Mouse (Mus musculus): Measurements from ENCODE around the gene Hoxd8.

The Hoxd8 gene

GRCm38 (mm10) chr2:74734996-74735811, 30.8 kb downstream of the Hoxd8 start:
- in situ Hi-C loops (cut with MboI; ENCODE audit: low pct_unique_long_range_greater_than_20kb in 1 of 2, low sequenced_read_pairs in 2 of 2, unreplicated experiment in 1 of 2) = loop anchor here in 1 of 2 experiments (5.0 to 10.0 kb wide), 2 partner anchors 33 to 50 kb away; partner anchors contain the start of gene Hoxd8

- in situ Hi-C loops (cut with MboI; ENCODE audit: low pct_unique_long_range_greater_than_20kb in 1 of 2, low sequenced_read_pairs in 2 of 2, unreplicated experiment in 1 of 2) = loop anchor here in 1 of 2 experiments (5.0 to 10.0 kb wide), 2 partner anchors 34 to 51 kb away; partner anchors contain the start of gene Hoxd8
These were observed 31.7 kb downstream of the Hoxd8 start for GRCm38 (mm10) chr2:74735851-74736687.

- in situ Hi-C loops (cut with MboI; ENCODE audit: low pct_unique_long_range_greater_than_20kb in 1 of 2, low sequenced_read_pairs in 2 of 2, unreplicated experiment in 1 of 2) = loop anchor here in 1 of 2 experiments (5.0 to 10.0 kb wide), 2 partner anchors 35 to 52 kb away; partner anchors contain the start of gene Hoxd8
These were observed 32.5 kb downstream of the Hoxd8 start for GRCm38 (mm10) chr2:74736688-74737577.

GRCm38 (mm10) chr2:74737578-74738070, 33.2 kb downstream of the Hoxd8 start:
- in situ Hi-C loops (cut with MboI; ENCODE audit: low pct_unique_long_range_greater_than_20kb in 1 of 2, low sequenced_read_pairs in 2 of 2, unreplicated experiment in 1 of 2) = loop anchor here in 1 of 2 experiments (5.0 to 10.0 kb wide), 2 partner anchors 35 to 53 kb away; partner anchors contain the start of gene Hoxd8

- in situ Hi-C loops (cut with MboI; ENCODE audit: low pct_unique_long_range_greater_than_20kb in 1 of 2, low sequenced_read_pairs in 2 of 2, unreplicated experiment in 1 of 2) = loop anchor here in 1 of 2 experiments (5.0 to 10.0 kb wide), 2 partner anchors 37 to 54 kb away; partner anchors contain the start of gene Hoxd8
These were observed 34.4 kb downstream of the Hoxd8 start for GRCm38 (mm10) chr2:74738623-74739475.

- in situ Hi-C loops (cut with MboI; ENCODE audit: low pct_unique_long_range_greater_than_20kb in 1 of 2, low sequenced_read_pairs in 2 of 2, unreplicated experiment in 1 of 2) = loop anchor here in 1 of 2 experiments (5.0 to 10.0 kb wide), 2 partner anchors 37 to 55 kb away; partner anchors contain the start of gene Hoxd8
These were observed 35.0 kb downstream of the Hoxd8 start for GRCm38 (mm10) chr2:74739476-74739800.

GRCm38 (mm10) chr2:74739869-74740268, 35.5 kb downstream of the Hoxd8 start:
- in situ Hi-C loops (cut with MboI; ENCODE audit: low pct_unique_long_range_greater_than_20kb in 1 of 2, low sequenced_read_pairs in 2 of 2, unreplicated experiment in 1 of 2) = loop anchor here in 1 of 2 experiments (5.0 to 10.0 kb wide), 2 partner anchors 38 to 55 kb away; partner anchors contain the start of gene Hoxd8

GRCm38 (mm10) chr2:74740311-74741091, 36.1 kb downstream of the Hoxd8 start:
- in situ Hi-C loops (cut with MboI; ENCODE audit: low pct_unique_long_range_greater_than_20kb in 1 of 2, low sequenced_read_pairs in 2 of 2, unreplicated experiment in 1 of 2) = no loop called here

- in situ Hi-C loops (cut with MboI; ENCODE audit: low pct_unique_long_range_greater_than_20kb in 1 of 2, low sequenced_read_pairs in 2 of 2, unreplicated experiment in 1 of 2) = no loop called here
These were observed 37.0 kb downstream of the Hoxd8 start for GRCm38 (mm10) chr2:74741252-74741978.

- in situ Hi-C loops (cut with MboI; ENCODE audit: low pct_unique_long_range_greater_than_20kb in 1 of 2, low sequenced_read_pairs in 2 of 2, unreplicated experiment in 1 of 2) = no loop called here
These were observed 37.5 kb downstream of the Hoxd8 start for GRCm38 (mm10) chr2:74741979-74742277.

GRCm38 (mm10) chr2:74745540-74746297, 41.3 kb downstream of the Hoxd8 start:
- in situ Hi-C loops (cut with MboI; ENCODE audit: low pct_unique_long_range_greater_than_20kb in 1 of 2, low sequenced_read_pairs in 2 of 2, unreplicated experiment in 1 of 2) = no loop called here

- in situ Hi-C loops (cut with MboI; ENCODE audit: low pct_unique_long_range_greater_than_20kb in 1 of 2, low sequenced_read_pairs in 2 of 2, unreplicated experiment in 1 of 2) = no loop called here
These were observed 42.0 kb downstream of the Hoxd8 start for GRCm38 (mm10) chr2:74746298-74746921.

- in situ Hi-C loops (cut with MboI; ENCODE audit: low pct_unique_long_range_greater_than_20kb in 1 of 2, low sequenced_read_pairs in 2 of 2, unreplicated experiment in 1 of 2) = no loop called here
These were observed 42.6 kb downstream of the Hoxd8 start for GRCm38 (mm10) chr2:74747006-74747405.

- in situ Hi-C loops (cut with MboI; ENCODE audit: low pct_unique_long_range_greater_than_20kb in 1 of 2, low sequenced_read_pairs in 2 of 2, unreplicated experiment in 1 of 2) = no loop called here
These were observed 43.3 kb downstream of the Hoxd8 start for GRCm38 (mm10) chr2:74747661-74748141.
